ENCODE assay signal across 10 mouse cellular contexts in genomic region chr1:89631747-89632146, GRCm38 (mm10).
DNase-seq lines count a peak whose midpoint lies in the region; ATAC-seq and TF ChIP-seq lines count a peak whose summit lies in the region.
"Had no signal": no experiment of that assay in that cellular context is flagged by ENCODE, and none has a peak within 500 bp of the region (broad histone marks: within the 10 kb centered on the region; RNA-seq: fewer than 3 reads in every experiment).

No protein-coding gene starts in this region.

- H3K4me2 ChIP-seq in midbrain, postnatal 0 days (ENCODE audit: low read depth, low read length, poor library complexity, severe bottlenecking) = no peak overlapping the region
- no peak overlapping the region for H3K4me2 ChIP-seq in forebrain, embryonic 16.5 days (ENCODE audit: low read length)
- H3K4me2 ChIP-seq: heart, embryonic 13.5 days had no signal

- H3K4me3 ChIP-seq in midbrain, postnatal 0 days (ENCODE audit: low read depth, low read length) = no peak overlapping the region
- H3K4me3 ChIP-seq in midbrain, embryonic 10.5 days = no peak overlapping the region
- no peak overlapping the region for H3K4me3 ChIP-seq in forebrain, embryonic 16.5 days (replicated peaks; ENCODE audit: low read length)
- H3K4me3 ChIP-seq: heart, embryonic 13.5 days had no signal

- H3K36me3 ChIP-seq in midbrain, postnatal 0 days (ENCODE audit: insufficient read depth, low read length) = peaks cover 27% of the 10 kb centered on the region
- peaks cover 69% of the 10 kb centered on the region for H3K36me3 ChIP-seq in midbrain, embryonic 10.5 days
- H3K36me3 ChIP-seq in forebrain, embryonic 16.5 days (ENCODE audit: control insufficient read depth, insufficient read depth) = peaks cover 8% of the 10 kb centered on the region; the same call in 1 of the 2 replicates

- WGBS in midbrain, postnatal 0 days = 0% methylated on average over 1 of the region's 1 CpGs
- 45% methylated on average over 1 of the region's 1 CpGs for WGBS in midbrain, embryonic 10.5 days
- WGBS in forebrain, embryonic 16.5 days = 14% methylated on average over 1 of the region's 1 CpGs

- TF ChIP-seq CTCF in midbrain, postnatal 0 days (IDR thresholded peaks at IDR 0.05) = peak; percentile 83

- H3K27ac ChIP-seq in midbrain, postnatal 0 days (ENCODE audit: low read depth, low read length) = no peak overlapping the region
- no peak overlapping the region for H3K27ac ChIP-seq in midbrain, embryonic 10.5 days (replicated peaks)
- H3K27ac ChIP-seq in forebrain, embryonic 16.5 days (ENCODE audit: low read length) = no peak overlapping the region
- H3K27ac ChIP-seq: heart, embryonic 13.5 days; macrophage had no signal

- no peak overlapping the region for H3K9ac ChIP-seq in midbrain, postnatal 0 days (replicated peaks; ENCODE audit: low read length, poor library complexity, severe bottlenecking)
- H3K9ac ChIP-seq in forebrain, embryonic 16.5 days (replicated peaks; ENCODE audit: low read depth, low read length) = no peak overlapping the region
- H3K9ac ChIP-seq: heart, embryonic 13.5 days had no signal

- no peak for ATAC-seq in midbrain, postnatal 0 days (ENCODE audit: low FRiP score)
- no peak for ATAC-seq in forebrain, embryonic 16.5 days

- no peaks in the 10 kb centered on the region for H3K4me1 ChIP-seq in midbrain, postnatal 0 days (ENCODE audit: insufficient read depth, low read length)
- H3K4me1 ChIP-seq in midbrain, embryonic 10.5 days = peaks cover 9% of the 10 kb centered on the region
- H3K4me1 ChIP-seq in forebrain, embryonic 16.5 days (replicated peaks; ENCODE audit: control insufficient read depth, insufficient read depth, low read length) = no peaks in the 10 kb centered on the region

- no peaks in the 10 kb centered on the region for H3K9me3 ChIP-seq in midbrain, postnatal 0 days (ENCODE audit: low read length)
- H3K9me3 ChIP-seq in midbrain, embryonic 10.5 days (replicated peaks) = no peaks in the 10 kb centered on the region
- H3K9me3 ChIP-seq in forebrain, embryonic 16.5 days (ENCODE audit: control insufficient read depth, low read length) = no peaks in the 10 kb centered on the region
- H3K9me3 ChIP-seq: heart, embryonic 13.5 days had no signal

- H3K27me3 ChIP-seq in midbrain, postnatal 0 days (ENCODE audit: insufficient read depth, low read length) = no peaks in the 10 kb centered on the region
- H3K27me3 ChIP-seq in midbrain, embryonic 10.5 days (ENCODE audit: low read depth, poor library complexity, severe bottlenecking) = no peaks in the 10 kb centered on the region
- H3K27me3 ChIP-seq in forebrain, embryonic 16.5 days (replicated peaks; ENCODE audit: control insufficient read depth, insufficient read depth, low read length) = no peaks in the 10 kb centered on the region
- H3K27me3 ChIP-seq: heart, embryonic 13.5 days had no signal

- DNase-seq in gastrocnemius, adult 18-20 months (ENCODE audit: low spot score) = peak; percentile 62
- DNase-seq in gastrocnemius, postnatal 25 days = no peak
- peak; percentile 83 for DNase-seq in midbrain, postnatal 0 days (ENCODE audit: low spot score)
- no peak for DNase-seq in midbrain, embryonic 10.5 days (ENCODE audit: low spot score)
- DNase-seq in embryo, embryonic 10.5 days (ENCODE audit: low spot score) = peak; percentile 85
- peak; percentile 48 for DNase-seq in retina, postnatal 7 days (ENCODE audit: low read depth, low spot score)
- DNase-seq in layer of hippocampus, adult 9-11 months = no peak

Comparison
In these comparisons a context has a peak if more than half of its experiments do, and no peak if none do; other contexts are left out.
1. DNase-seq: peak in gastrocnemius, adult 18-20 months (single experiment), midbrain, postnatal 0 days (single experiment), embryo, embryonic 10.5 days (single experiment) and retina, postnatal 7 days (single experiment); none in gastrocnemius, postnatal 25 days (single experiment), midbrain, embryonic 10.5 days (single experiment) and layer of hippocampus, adult 9-11 months (single experiment).